Mouse (Mus musculus): Measurements from ENCODE around the gene Sohlh2.

Gene Sohlh2

DNA sequence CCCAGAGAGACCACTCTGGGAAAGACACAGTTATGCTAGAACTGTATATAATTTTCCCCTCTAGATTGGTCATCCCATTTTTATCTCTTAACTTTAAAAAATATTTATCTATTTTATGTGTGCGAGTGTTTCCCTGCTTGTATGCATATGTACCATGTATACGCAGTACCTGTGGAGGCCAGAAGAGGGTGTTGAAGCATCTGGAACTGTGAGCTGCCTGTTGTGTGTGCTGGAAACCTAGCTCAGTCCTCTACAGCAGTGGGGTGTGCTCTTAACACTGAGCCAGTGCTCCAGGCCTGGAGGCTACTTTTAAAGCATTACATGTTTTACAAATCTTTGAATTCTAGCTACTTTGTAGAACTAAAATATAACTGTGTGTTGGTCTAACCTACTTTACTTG is 24.6 kb downstream of the Sohlh2 start:
- DNase-seq (ENCODE audit: extremely low spot score, low read depth, low spot score), result no peak

DNA sequence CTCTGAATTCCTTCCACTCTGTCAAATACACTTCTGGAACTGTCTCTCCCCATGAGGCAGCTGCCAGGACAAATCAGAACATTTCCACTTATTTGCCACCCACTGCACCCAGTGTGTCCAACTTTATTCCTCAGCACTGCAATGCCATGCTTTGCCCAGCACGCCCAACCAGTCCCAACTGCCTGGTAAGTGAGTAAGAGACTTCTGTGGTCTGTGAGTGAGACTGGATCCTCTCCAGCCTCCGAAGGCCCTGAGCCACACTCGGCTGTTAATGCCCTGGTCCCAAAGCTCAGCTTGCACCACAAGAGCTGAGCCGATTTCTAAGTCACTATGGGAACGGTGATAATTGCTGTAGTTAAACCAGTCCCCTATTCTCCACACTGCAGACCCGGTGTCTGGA is 25.8 kb downstream of the Sohlh2 start:
- no peak for DNase-seq (ENCODE audit: extremely low spot score, low read depth, low spot score)

DNA sequence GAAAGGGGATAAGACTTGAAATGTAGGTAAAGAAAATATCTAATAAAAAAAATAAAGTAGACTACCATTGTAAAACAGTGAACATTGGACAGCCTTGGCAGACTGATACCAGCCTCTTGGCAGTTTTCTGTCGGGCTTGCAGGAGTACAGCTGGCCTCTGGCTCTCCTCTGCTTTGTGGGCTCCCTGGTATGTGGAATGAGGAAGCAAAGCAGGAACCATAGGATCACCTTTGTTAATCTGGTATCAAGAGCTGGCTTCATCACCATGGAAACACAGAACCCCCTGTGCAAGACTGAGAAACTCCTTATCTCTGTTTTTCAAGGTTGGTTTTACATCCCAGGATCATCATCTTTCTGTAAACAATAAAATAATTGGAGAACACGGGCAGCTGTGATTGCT is 30.4 kb downstream of the Sohlh2 start:
- DNase-seq (ENCODE audit: extremely low spot score, low read depth, low spot score), result no peak

DNA sequence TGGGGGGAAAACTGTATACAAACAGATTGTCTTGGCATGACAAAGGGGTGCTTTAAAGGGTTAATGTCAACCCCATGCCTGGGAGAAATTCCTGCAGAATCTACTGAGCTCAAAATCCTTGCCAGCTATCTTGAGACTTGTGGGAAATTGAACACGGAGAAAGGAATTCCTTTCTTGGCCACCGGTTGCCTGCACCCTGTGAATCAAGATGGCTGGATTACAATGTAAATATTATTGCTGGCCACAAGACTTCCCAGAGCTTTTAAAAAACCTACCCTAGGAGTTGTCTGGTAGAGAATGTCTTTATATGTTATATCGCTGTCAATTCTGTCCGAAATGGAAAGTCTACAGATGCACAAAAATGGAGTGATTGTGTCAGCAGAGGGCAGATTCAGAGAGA is 32.0 kb downstream of the Sohlh2 start:
- DNase-seq (ENCODE audit: extremely low spot score, low read depth, low spot score), result no peak

DNA sequence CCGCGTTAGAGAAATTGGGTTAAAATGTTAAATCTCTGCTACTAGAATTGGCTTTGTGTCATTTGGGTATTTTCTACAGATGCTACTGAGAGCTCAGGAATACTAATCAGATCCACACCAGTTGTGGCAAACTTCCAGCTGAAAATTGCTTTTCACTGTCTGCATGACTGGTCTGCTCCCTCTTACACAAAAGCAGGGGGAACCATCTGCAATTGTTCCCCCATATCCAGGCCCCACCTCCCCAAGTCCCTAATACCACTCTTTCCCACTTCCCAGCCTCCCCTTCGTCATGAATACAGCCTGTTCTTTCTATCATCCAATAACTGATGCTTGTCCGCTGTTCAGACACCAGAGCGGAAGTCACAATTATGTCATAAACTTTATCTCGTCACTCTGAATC is 32.6 kb downstream of the Sohlh2 start:
- no peak for DNase-seq (ENCODE audit: extremely low spot score, low read depth, low spot score)

DNA sequence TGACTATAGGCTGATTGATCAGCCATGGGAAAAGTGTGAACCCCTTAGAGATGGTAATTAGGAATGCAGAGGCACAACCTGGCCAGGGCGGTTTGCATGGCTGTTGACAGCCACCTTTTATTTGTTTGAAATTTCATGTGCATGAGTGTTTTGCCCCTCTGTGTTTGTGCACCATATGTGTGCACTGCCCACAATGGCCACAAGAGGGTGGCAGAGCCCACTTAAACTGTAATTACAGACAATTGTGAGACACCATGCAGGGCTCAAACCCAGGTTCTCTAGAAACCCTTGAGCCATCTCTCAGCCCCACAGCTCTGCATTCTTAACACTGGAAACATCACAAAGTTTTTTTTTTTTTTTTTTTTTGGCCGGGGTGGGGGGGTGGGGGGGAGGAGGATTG is 40.7 kb downstream of the Sohlh2 start:
- DNase-seq (ENCODE audit: extremely low spot score, low read depth, low spot score), result no peak

DNA sequence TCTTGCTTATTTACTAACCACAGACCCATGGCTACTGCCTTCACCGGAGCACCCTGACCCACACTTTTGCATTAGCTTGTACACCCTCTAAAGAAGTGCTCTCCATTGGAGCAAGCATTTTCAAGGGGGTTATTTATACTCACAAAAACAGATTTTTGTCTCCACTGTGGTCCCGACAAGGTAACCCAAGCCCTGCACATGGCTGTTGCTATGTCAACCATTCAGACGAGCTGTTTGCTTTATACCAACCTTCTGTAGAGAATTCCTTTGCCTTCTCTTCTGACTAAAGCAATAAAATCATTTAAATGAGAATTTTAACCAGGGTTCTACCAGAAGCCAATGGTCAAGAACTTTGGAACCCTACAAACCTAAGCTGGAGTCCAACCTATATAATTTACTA is 42.0 kb downstream of the Sohlh2 start:
- no peak for DNase-seq (ENCODE audit: extremely low spot score, low read depth, low spot score)

DNA sequence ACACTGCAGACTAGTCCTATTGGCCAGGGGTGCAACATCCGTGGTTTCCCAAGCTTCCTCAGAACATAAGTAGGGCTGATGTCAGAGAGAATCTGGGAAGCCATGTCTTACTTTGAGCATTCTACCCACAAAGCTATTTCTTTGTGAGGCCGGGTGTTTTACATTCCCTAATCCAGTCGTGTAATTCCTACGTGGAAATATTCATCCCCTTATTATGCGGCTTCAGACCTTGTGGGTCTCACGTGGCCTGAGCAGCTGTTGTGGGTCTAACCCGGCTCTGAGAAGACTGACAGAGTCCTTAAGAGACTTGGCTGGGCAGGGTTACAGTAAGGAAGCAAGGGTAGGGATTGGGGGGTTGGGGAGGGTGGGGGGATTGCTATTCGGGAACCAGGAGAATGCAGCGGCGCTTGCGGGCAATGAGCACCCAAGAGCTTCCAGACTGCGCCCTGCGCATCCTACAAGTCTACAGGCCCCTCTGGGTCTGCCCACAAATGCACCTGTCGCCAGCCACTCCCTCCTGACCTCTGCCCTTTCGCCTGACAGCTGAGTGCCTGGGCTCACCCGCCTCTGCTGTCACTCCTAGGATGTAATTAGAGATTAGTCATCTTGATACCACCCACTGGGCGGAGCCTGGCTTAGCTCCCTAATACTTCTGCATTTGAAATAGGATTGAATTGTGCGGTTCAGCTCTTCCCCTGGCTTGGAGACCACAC is 44.8 kb downstream of the Sohlh2 start:
- no peak for DNase-seq (ENCODE audit: extremely low spot score, low read depth, low spot score)

DNA sequence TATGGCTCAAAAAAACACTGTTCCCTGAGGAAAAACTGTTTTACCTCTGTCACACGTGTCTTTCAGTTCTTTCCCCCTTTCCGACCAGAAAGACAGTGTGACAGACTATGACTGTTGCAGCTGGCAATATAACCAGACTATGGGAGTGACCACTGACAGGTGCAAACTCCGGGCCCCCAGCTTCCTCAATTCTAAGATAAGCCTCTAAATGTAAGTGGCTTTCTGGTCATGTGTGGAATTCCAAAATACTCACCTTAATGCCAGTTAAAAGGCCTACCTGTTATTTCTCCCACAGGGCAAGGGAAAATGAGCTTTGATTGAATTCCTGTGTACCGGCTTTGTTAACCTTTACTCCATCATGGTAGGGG is 45.4 kb downstream of the Sohlh2 start:
- no peak for DNase-seq (ENCODE audit: extremely low spot score, low read depth, low spot score)

DNA sequence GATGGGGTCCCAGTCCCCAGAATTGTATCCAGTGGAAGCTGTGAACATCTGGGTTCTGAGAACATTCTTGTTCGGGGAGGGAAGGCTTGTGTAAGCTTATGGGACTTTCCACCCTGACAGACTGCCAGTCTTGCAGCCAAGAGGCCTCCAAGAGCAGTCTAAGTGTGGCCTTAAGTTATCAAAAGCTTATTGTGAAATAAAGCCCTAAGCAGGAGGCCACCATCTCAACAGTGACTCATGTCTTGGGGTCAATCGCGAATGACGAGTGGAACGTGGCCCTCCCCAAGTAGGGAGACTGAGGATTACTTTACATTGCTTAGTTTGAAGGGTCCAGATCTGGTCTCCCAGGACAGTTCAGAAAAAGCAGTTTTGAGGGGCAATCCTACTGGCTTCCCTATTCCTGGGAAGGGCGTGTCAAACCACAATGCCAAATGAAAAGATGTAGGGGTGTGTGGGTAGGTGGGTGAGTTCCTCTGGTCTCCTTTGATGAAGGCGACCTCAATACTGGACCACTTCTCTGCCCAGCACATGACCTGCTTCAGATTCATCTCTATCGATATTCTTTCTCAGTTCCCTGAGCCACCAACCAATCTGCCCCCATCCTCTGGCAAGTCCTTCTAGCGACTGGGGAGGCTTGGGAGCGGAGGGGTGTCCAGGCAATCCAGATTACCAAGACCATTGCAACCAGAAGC is 60.0 kb downstream of the Sohlh2 start, which contains the start of gene Dclk1:
TSS of gene Dclk1 (plus strand) at position 635 of the 692 bp plus-strand sequence.
- no peak for DNase-seq (ENCODE audit: extremely low spot score, low read depth, low spot score)

DNA sequence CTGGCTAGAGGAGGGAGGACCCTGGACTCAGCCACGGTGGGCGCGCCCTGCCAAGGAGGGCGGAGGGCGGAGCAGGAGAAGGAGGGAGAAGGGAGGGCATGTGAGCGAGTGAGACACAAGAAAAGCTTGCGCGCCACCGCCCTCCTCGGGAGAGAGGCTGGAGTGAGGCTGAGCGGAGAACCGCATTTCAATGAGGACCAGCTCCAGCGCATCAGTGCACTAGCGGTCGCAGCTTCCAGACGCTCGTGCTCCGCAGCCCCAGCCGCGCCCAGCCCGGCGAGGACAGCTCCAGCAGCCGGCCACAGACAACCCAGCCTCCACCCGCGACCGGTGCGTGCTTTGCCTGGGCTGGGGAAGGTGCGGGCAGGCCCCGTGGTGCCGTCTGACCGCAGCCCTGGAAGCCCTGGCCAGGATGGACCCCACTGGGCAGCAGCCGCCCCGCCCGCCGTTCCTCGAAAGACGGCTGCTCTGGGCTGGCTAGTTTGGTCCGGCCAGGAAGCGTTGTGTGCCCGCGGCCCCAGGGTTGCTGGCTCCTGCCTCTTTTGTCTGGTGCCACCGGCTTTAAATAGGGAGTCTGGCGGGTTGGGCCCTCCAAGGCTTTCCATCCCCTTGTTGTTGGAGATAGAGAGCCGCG is 60.7 kb downstream of the Sohlh2 start:
- DNase-seq (ENCODE audit: extremely low spot score, low read depth, low spot score), result peak; percentile 28

DNA sequence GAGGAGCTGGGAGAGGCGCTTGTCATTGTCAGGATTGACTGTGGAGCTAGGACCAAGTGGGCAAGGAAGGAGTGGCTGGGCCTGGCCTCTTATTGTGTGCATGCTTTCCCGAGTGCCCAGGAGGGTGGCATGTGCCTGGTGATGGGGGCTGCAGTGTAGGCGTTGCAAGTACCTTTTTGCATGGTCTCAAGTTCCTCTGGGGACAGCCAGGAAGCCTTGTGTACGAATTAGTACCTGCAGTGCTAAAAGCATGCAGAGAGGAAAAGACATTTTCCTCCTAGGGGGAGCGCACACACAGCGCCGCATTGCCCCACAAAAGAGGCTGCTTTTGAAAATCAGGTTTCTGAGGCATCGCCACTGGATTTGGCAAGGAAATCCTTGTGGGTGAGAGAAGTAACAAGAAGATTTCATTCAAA is 61.2 kb downstream of the Sohlh2 start:
- no peak for DNase-seq (ENCODE audit: extremely low spot score, low read depth, low spot score)

DNA sequence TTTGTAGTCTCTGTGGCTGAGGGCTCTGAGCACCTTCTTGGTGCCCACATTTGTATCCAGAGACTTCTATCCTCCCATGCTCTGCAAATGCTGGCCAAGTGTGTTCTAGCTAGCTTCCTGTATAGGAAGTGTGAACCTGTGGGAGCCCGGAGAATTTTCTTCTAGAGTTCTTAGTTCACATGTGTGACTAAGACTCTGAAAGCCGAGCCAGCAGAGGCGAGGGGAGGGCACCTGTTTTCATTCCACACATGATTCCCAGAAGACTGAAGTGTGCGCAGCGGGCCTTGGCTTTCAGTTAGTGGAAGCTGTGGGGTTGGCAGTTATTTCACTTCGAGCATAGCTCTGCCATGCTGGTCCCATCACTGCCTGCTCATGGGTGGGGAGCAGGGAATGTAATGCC is 62.3 kb downstream of the Sohlh2 start:
- no peak for DNase-seq (ENCODE audit: extremely low spot score, low read depth, low spot score)

DNA sequence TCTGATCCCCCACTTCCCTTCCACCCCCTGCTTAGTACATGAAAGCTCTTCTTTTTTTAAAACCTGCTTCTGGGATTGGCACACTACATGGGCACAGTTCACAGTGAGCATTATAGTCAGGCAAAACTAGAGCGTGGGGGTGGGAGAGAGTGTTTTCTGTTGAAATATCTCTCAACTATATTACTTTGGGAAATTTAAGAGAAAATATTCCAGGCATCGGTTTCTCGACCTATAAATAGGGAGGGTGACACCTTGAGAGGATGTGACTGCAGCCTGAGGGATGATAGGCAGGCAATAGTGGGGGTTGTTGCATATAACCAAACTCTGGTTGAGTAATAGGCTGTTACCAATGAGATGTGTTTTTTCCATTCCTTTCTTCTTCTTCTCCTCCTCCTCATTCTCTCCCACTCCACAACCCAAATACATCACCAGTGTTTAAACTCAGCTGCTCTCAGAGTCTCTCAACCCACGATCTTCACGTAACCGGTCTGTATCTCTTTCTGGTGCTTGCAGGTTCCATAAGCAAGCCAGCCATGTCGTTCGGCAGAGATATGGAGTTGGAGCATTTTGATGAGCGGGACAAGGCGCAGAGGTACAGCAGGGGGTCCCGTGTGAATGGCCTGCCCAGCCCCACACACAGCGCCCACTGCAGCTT is 64.9 kb downstream of the Sohlh2 start:
- DNase-seq (ENCODE audit: extremely low spot score, low read depth, low spot score), result no peak

DNA sequence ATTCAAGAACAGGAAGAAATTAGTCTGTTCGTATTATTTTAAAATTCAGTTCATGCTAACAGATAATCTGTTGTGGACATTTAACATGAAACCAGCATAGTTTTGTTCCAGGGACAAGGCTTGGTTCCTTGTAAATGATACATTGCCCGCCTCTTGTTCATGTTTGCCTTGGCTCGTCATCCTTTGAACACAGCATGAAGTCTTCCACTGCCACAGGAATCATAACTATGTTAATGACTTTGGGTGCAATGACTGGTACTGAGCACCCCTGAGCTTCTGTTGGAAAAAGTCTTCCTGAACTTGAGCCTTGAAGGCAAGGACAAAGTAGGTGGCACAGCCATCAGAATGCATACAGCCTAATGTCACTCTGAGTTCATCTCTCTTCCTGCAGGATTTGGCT is 66.2 kb downstream of the Sohlh2 start:
- no peak for DNase-seq (ENCODE audit: extremely low spot score, low read depth, low spot score)

DNA sequence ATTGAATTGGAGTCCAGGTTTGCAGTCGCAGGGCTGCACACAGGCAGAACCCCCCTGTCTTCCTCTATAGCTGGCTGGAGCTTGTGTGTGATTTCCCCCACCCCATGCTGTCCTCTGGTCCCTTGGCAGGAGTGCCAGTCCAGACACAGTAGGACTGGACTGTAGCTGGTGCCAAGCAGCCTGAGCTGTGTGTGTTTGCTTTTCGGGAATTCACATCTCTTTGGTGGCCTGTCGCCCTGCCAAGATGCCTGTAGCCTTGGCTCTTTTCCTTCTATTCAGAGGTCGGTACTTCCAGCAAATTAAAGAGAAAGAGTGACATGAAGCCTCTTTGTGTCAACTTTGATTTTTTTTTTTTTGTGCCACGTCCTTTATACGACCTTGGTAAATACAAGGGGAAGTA is 66.7 kb downstream of the Sohlh2 start:
- DNase-seq (ENCODE audit: extremely low spot score, low read depth, low spot score), result no peak

DNA sequence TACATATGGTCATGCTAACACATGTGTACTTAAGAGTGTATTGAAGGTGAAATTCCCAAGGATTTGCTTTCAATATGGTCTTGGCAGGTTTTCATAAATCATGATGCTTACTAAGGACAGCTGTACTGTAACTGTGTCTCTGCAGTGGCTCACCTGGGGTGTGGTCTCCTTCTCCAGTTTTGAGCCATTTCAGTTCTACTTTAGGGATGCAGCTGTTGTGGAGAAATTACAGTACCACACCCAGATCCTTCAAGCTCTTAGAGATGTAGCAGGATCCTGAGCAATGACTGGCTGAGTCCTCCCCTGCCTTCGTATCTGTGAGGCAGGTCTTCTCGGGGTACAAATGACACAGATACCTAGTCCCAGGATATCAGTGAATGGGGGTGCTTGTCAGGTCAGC is 68.8 kb downstream of the Sohlh2 start:
- DNase-seq (ENCODE audit: extremely low spot score, low read depth, low spot score), result no peak

All from hindlimb bud, embryonic 11.5 days (tissue).